Mouse (Mus musculus): ENCODE measurements around the gene Arrdc2. TPM values are rescaled to one million over a fixed set of nuclear protein-coding genes. Genes with fewer than 3 reads are reported as not detected.

Arrdc2 gene
- polyA plus RNA-seq, 1 experiment: 27.8 TPM

DNA sequence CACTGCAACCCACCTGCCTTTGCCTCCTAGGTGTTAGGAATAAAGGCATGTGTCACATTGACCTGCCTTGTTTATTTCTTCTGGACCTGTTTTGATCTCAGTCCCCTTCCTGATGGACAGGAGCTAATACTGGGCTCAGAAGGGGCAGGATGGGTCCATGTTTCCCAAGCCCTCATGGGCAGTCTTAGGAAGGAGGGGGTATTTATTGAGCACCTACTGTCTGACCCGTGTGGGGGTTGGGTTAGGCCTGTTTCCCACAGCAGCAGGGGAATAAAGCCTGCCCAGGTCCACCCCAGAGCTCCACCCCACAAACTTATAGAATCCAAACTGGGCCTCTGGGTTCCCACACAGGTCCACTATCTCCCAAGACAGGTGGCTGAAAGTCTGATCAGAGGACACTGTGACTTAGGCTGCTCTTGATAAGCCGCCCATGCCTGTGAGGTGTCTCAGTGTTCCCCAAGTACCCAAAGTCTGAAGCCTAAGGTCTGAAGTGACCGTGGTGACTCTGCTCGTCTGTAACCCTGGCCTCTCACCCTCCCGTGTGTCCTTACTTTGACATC is 3.8 kb upstream of the Arrdc2 start:
- H3K4me3 ChIP-seq (ENCODE audit: insufficient read depth, low read length): no peak overlapping the region

DNA sequence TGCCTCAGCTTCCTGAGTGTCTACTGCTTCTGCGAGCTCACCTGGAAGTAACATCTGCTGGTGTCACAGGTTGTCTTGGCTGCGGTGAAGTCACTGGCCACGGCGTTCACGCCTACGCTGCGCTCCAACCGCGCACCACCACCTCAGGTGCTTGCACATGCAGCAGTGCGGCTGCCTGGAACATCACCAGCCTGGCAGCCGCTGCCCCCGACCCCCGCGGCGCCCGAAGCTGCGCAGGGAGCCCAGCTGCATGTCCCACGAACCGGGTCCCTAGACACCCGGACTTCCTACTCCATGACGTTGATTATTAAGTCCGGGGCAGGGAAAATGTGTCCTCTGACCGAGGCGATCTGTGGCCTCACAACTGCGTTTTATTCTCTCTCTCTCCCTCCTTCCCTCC is 3.0 kb upstream of the Arrdc2 start:
- no peak overlapping the region for H3K4me3 ChIP-seq (ENCODE audit: insufficient read depth, low read length)
- no peak for TF ChIP-seq CTCF (IDR thresholded peaks at IDR 0.05; ENCODE audit: low read depth, low read length)
- TF ChIP-seq POLR2A (IDR thresholded peaks at IDR 0.05; ENCODE audit: borderline replicate concordance, low read depth, low read length): no peak
- H3K27ac ChIP-seq (ENCODE audit: insufficient read depth, low read depth, low read length): no peak overlapping the region
- peaks cover 10% of the 10 kb centered on the region for H3K4me1 ChIP-seq (ENCODE audit: control insufficient read depth, insufficient read depth, low read length)

More for the DNA sequence above, 3.8 kb upstream of the Arrdc2 start:
- H3K27ac ChIP-seq (ENCODE audit: insufficient read depth, low read depth, low read length): no peak overlapping the region
- peaks cover 10% of the 10 kb centered on the region for H3K4me1 ChIP-seq (ENCODE audit: control insufficient read depth, insufficient read depth, low read length)
- no peak for TF ChIP-seq POLR2A (IDR thresholded peaks at IDR 0.05; ENCODE audit: borderline replicate concordance, low read depth, low read length)

DNA sequence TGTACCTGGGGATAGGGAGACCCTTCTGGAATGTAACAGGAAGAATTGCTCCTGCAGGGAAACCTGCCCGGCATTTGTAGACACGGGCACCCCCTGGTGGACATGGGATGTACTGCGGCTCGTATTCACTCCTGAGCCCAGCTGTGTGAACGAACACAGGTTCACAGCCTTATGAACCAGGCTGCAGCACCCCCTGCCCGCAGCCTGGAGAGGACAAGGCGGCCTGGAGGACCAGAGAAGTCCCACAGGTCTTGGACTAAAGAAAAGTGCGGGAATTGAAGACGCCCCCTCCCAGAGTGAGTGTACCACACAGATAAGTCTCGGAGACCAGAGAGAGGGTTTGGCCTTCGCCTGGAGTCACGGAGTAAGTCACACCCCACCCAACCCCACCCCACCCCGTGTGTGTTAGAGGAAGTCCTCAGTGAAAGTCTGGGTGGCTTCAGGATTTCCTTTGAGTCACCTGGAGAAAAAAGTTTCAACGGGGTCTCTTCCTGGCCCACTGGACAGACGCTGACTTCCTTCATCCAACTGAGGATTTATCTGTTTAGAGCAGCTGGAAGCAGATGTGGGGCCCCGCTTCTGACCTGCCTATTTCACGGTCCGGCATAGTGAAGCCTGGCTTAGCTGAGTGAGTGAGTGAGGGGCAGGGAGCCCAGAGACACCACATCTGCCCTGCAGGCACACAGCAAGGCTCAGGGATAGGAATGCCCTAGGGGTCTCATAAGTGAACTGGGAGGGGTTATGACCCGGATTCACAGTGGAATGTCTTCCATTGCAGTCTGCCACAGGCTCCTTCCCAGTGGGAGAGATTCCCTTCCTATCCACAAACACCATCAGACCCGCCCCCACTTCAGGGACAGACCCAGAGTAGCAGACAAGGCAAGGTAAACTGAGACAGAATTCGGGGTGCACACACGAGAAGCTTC is 1.9 kb upstream of the Arrdc2 start:
- Histone ChIP-seq H3K4me1 (ENCODE audit: control insufficient read depth, insufficient read depth, low read length) (peaks cover 13% of the 10 kb centered on the region), H3K27ac (ENCODE audit: insufficient read depth, low read depth, low read length) (no peak overlapping the region), H3K4me3 (ENCODE audit: insufficient read depth, low read length) (no peak overlapping the region)
- no peak for TF ChIP-seq POLR2A (IDR thresholded peaks at IDR 0.05; ENCODE audit: borderline replicate concordance, low read depth, low read length)
- TF ChIP-seq CTCF (IDR thresholded peaks at IDR 0.05; ENCODE audit: low read depth, low read length): peak; percentile 95

DNA sequence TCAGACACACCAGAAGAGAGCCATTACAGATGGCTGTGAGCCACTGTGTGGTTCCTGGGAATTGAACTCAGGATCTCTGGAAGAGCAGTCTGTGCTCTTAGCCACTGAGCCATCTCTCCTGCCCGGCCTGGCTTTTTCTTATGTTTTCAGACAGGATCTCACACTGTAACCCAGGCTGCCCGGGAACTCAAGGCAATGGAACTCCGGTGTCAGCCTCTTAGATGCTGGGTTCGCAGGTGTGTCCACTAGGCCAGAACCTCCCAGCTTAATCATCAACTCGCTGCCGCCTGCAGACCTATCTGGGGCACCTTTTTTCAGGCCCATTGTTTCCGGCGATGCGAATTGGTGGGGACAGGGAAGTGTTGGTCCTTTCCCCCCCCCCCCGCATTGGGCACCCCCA is 1.1 kb upstream of the Arrdc2 start:
- Histone ChIP-seq H3K4me3 (ENCODE audit: insufficient read depth, low read length) (no peak overlapping the region), H3K27ac (ENCODE audit: insufficient read depth, low read depth, low read length) (peak overlapping the region; percentile 97), H3K4me1 (ENCODE audit: control insufficient read depth, insufficient read depth, low read length) (peaks cover 13% of the 10 kb centered on the region)
- TF ChIP-seq CTCF (IDR thresholded peaks at IDR 0.05; ENCODE audit: low read depth, low read length) (no peak), POLR2A (IDR thresholded peaks at IDR 0.05; ENCODE audit: borderline replicate concordance, low read depth, low read length) (no peak)

DNA sequence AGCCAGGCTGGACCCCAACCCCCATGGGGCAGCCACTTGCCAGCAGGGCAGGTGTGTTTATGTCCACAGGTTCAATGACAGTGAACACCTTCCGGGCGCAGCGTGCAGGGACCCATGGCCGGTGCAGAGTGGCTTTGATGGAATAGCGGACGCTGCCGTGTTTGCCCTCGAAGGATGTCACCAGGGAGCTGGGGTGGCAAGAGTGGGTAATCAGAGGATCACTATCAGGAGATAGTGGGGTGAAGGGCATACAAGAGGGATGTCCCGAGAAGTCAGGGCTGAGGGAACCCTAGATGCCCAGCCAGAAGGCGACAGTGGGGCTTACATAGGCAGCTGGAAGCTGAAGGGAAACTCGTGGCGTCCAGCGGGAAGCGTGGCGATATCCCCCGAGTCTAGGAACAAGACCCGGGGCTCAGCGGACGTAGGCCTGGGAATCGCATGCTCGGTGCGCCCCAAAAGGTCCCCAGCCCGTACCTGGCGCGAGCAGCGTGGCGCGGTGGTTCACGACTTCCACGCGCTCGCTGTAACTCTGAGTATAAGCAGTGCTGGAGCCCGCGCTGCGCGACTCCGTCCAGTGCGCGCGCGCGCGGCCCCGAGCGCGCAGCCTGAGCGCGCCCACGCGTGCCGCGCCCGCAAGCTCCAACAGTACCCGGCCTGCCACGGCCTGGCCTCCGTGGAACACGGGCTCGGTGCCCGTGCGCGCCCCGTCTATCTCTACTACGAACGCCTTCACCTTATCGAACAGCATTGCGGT is 689 bp downstream of the Arrdc2 start:
- H3K27ac ChIP-seq (ENCODE audit: insufficient read depth, low read depth, low read length): peak overlapping the region; percentile 97
- peak overlapping the region; percentile 72 for H3K4me3 ChIP-seq (ENCODE audit: insufficient read depth, low read length)
- TF ChIP-seq POLR2A (IDR thresholded peaks at IDR 0.05; ENCODE audit: borderline replicate concordance, low read depth, low read length) (no peak), CTCF (IDR thresholded peaks at IDR 0.05; ENCODE audit: low read depth, low read length) (no peak)
- peaks cover 19% of the 10 kb centered on the region for H3K4me1 ChIP-seq (ENCODE audit: control insufficient read depth, insufficient read depth, low read length)

DNA sequence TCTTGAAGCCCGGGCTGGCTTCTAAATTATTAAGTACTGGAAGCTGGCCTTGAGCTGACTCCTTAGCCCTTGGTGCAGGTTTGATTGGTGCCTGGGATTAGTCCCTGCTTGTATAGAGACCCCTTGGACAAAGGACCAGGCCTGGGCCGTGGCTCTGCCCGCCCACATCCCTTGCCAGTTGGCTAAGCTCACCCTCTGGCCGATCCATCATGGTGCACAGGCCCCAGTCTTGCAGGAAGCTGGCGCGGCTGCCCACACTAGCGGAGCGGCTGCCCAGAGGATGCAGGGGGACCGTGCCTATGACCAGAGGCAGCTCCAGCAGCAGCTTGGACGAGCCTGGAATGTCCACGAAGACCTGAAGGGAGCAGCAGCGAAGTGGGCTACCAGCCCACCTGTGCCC is 2.9 kb downstream of the Arrdc2 start:
- Histone ChIP-seq H3K4me3 (ENCODE audit: insufficient read depth, low read length) (no peak overlapping the region), H3K4me1 (ENCODE audit: control insufficient read depth, insufficient read depth, low read length) (peaks cover 39% of the 10 kb centered on the region), H3K27ac (ENCODE audit: insufficient read depth, low read depth, low read length) (no peak overlapping the region)
- no peak for TF ChIP-seq CTCF (IDR thresholded peaks at IDR 0.05; ENCODE audit: low read depth, low read length)
- TF ChIP-seq POLR2A (IDR thresholded peaks at IDR 0.05; ENCODE audit: borderline replicate concordance, low read depth, low read length): no peak

DNA sequence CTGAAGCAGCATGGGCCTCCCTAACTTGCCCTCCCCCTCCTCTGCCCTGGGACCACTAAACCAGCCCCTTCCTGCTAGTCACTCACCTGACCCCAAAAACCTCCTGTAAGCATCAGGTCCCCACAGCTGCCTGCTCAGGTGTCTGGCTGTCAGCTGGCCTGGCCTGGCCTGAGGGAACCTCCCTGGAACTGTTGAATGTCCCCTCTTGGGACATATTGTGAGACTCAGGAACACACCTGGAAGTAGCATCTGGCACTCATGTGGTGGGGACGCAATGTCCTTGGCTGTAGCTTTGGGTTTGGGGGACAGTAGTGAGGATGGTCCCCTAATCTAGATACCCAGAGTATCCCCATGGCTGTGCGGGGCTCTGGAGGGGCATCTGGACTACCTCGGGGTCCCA is 5.4 kb downstream of the Arrdc2 start:
- Histone ChIP-seq H3K4me1 (ENCODE audit: control insufficient read depth, insufficient read depth, low read length) (peaks cover 33% of the 10 kb centered on the region), H3K4me3 (ENCODE audit: insufficient read depth, low read length) (0 out of 2 replicates have a peak overlapping the region, but pooled peaks have one; percentile 27), H3K27ac (ENCODE audit: insufficient read depth, low read depth, low read length) (peak overlapping the region; percentile 98)
- TF ChIP-seq POLR2A (IDR thresholded peaks at IDR 0.05; ENCODE audit: borderline replicate concordance, low read depth, low read length) (no peak), CTCF (IDR thresholded peaks at IDR 0.05; ENCODE audit: low read depth, low read length) (no peak)

DNA sequence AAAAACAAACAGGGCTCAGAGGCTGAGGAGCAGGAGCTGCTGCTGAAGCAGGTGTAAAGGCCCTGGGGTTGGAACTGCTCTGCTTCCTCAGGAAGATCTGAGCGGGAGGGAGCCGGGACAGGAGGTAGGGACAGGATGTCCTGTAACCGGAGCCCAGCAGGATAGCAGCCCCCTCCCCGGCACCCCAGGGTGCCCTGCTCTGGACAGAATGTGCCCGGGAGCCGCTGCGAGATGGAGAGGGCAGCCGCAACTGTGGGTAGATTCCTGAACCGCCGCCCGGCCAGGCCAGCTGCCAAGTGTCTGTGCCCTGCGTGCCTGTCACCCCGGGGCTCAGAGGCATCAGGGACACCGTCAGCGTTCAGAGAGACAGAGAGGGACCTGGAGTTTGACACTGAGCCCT is 6.0 kb downstream of the Arrdc2 start:
- Histone ChIP-seq H3K4me1 (ENCODE audit: control insufficient read depth, insufficient read depth, low read length) (peaks cover 33% of the 10 kb centered on the region), H3K27ac (ENCODE audit: insufficient read depth, low read depth, low read length) (peak overlapping the region; percentile 98), H3K4me3 (ENCODE audit: insufficient read depth, low read length) (peak overlapping the region; percentile 27)
- TF ChIP-seq POLR2A (IDR thresholded peaks at IDR 0.05; ENCODE audit: borderline replicate concordance, low read depth, low read length) (no peak), CTCF (IDR thresholded peaks at IDR 0.05; ENCODE audit: low read depth, low read length) (no peak)

DNA sequence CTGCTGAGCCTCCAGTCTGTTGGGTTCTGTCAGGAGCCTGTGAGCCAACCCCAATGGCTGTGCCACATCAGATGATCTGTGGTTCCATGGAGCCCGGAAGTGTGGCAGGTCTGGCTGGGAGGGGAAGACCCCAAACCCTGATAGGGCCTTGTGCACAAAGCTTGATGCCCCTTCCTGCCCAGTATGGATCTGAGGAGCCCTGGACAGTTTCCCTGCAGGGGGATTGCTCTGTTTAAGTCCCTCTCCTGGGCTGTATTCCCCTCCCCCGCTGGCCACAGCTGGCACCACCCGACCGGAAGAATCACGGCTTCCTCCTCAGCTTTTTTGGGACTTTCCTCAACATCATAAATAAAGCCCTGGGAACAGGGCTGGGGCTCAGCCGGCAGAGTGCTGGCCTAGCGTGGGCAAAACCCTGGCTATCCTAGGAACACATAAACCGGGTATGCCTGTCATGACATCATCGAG is 6.5 kb downstream of the Arrdc2 start:
- H3K27ac ChIP-seq (ENCODE audit: insufficient read depth, low read depth, low read length): peak overlapping the region; percentile 98
- peaks cover 33% of the 10 kb centered on the region for H3K4me1 ChIP-seq (ENCODE audit: control insufficient read depth, insufficient read depth, low read length)
- peak overlapping the region; percentile 27 for H3K4me3 ChIP-seq (ENCODE audit: insufficient read depth, low read length)

More for the DNA sequence above, 6.5 kb downstream of the Arrdc2 start:
- TF ChIP-seq CTCF (IDR thresholded peaks at IDR 0.05; ENCODE audit: low read depth, low read length) (no peak), POLR2A (IDR thresholded peaks at IDR 0.05; ENCODE audit: borderline replicate concordance, low read depth, low read length) (no peak; the same call in 1 of the 2 replicates)
